Mouse (Mus musculus) liver, adult 10 weeks (tissue): ENCODE data around the gene Rtl6. TPM values are rescaled to one million over a fixed set of nuclear protein-coding genes. Genes with fewer than 3 reads are reported as not detected.

ENCODE experiments used
- polyA plus RNA-seq: library from polyadenylated mRNA; stranded (reverse); fragments of 350-450 nt; fragmentation: Illumina TruSeq; extraction: RNeasy Lipid Tissue Mini Kit (QIAGEN cat#74804); gene quantifications from one replicate; pipeline ENCODE4 v1.2.3, GENCODE M21; 2014; ENCODE audit warnings: low read depth, low replicate concordance

The Rtl6 gene
- polyA plus RNA-seq: not detected

GRCm38 (mm10) chr15:84557189-84557921, at the start of gene Rtl6:
Gene Rtl6 (minus strand): TSS chr15:84557823.

Other genes starting within 250 kb of the Rtl6 start
- 0.32 TPM for gene Parvg, start 233.8 kb downstream of the Rtl6 start, polyA plus RNA-seq
- not detected for gene Shisal1, start 110.7 kb downstream of the Rtl6 start, polyA plus RNA-seq
- gene Prr5, start 111.8 kb upstream of the Rtl6 start, polyA plus RNA-seq: 0.45 TPM
- gene Arhgap8, start 162.2 kb upstream of the Rtl6 start, polyA plus RNA-seq: not detected